Mouse (Mus musculus) ES-E14 (cell line): ENCODE data around the gene Adgrf1. TPM values are rescaled to one million over a fixed set of nuclear protein-coding genes. Genes with fewer than 3 reads are reported as not detected.

Source experiments
- DNase-seq: peaks from one replicate; pipeline ENCODE4 v3.0.0-alpha.2; 2013; ENCODE audit warnings: low read depth, low spot score
- H3K27ac ChIP-seq: 2 replicates; pipeline ENCODE4 v1.5.1; 2012; ENCODE audit warnings: low read depth, mild to moderate bottlenecking, low read length, moderate library complexity, mixed read lengths; ENCODE audit not compliant: poor library complexity, insufficient read depth, severe bottlenecking
- H3K36me3 ChIP-seq: 2 replicates; pipeline ENCODE4 v1.6.1; 2012; ENCODE audit warnings: mild to moderate bottlenecking, low read length, moderate library complexity, mixed read lengths; ENCODE audit not compliant: control insufficient read depth, poor library complexity, insufficient read depth, severe bottlenecking
- H3K4me1 ChIP-seq, 2 experiments: fragments of 150-350 bp in 1 of 2; sonication (generic) in 1 of 2; 2 replicates each; pipeline ENCODE4 v1.6.1; 2012; ENCODE audit warnings: low read length in 2 of 2, mild to moderate bottlenecking in 1 of 2, mixed read lengths in 1 of 2; ENCODE audit not compliant: control insufficient read depth in 2 of 2, insufficient read depth in 2 of 2, poor library complexity in 1 of 2
- H3K4me3 ChIP-seq, 2 experiments: fragments of 150-350 bp in 1 of 2; sonication (generic) in 1 of 2; 2 replicates each; pipeline ENCODE4 v1.5.1; 2012; ENCODE audit warnings: low read length in 2 of 2, low read depth in 1 of 2, mild to moderate bottlenecking in 1 of 2, mixed read lengths in 1 of 2; ENCODE audit not compliant: insufficient read depth in 1 of 2, poor library complexity in 1 of 2, severe bottlenecking in 1 of 2
- H3K9ac ChIP-seq: 2 replicates; pipeline ENCODE4 v1.6.1; 2012; ENCODE audit warnings: low read depth, mild to moderate bottlenecking, low read length, mixed read lengths; ENCODE audit not compliant: poor library complexity, insufficient read depth, severe bottlenecking
- H3K9me3 ChIP-seq: fragments of 150-350 bp; sonication (generic); 2 replicates; pipeline ENCODE4 v1.6.1; 2012; ENCODE audit warnings: low read depth, mild to moderate bottlenecking, low read length; ENCODE audit not compliant: control insufficient read depth, insufficient read depth
- CHD2 ChIP-seq: IDR thresholded peaks from 2 replicates; pipeline ENCODE4 v1.6.1; 2014; ENCODE audit warnings: mild to moderate bottlenecking, low read depth, low read length, inconsistent platforms
- HCFC1 ChIP-seq: IDR thresholded peaks from 2 replicates; pipeline ENCODE4 v1.6.1; 2012; ENCODE audit warnings: low read length, inconsistent platforms, borderline replicate concordance; ENCODE audit not compliant: insufficient read depth
- MAFK ChIP-seq: IDR thresholded peaks from 2 replicates; pipeline ENCODE4 v1.6.1; 2014; ENCODE audit warnings: mild to moderate bottlenecking, low read depth, low read length, inconsistent platforms; ENCODE audit not compliant: insufficient read depth
- ZC3H11A ChIP-seq: IDR thresholded peaks from 2 replicates; pipeline ENCODE4 v1.6.1; 2012; ENCODE audit warnings: low read depth, mild to moderate bottlenecking, inconsistent platforms, low read length, borderline replicate concordance
- ZNF384 ChIP-seq: IDR thresholded peaks from 2 replicates; pipeline ENCODE4 v1.6.1; 2012; ENCODE audit warnings: low read depth, low read length, inconsistent platforms
- in situ Hi-C, 2 experiments: fragments of 600-800 bp; cut with MboI; formaldehyde crosslinking; loops; one replicate each; pipeline ENCODE4 v1.15.1; 2025; ENCODE audit warnings: low sequenced_read_pairs in 2 of 2, inconsistent platforms in 1 of 2; ENCODE audit not compliant: unreplicated experiment in 2 of 2
- total RNA-seq: library from RNA; depleted of rRNA; stranded (reverse); fragments of 300-350 nt; gene quantifications from 2 replicates; pipeline ENCODE4 v1.2.3, GENCODE M21; 2012

Gene Adgrf1
- total RNA-seq, 1 experiment, result not detected

DNA sequence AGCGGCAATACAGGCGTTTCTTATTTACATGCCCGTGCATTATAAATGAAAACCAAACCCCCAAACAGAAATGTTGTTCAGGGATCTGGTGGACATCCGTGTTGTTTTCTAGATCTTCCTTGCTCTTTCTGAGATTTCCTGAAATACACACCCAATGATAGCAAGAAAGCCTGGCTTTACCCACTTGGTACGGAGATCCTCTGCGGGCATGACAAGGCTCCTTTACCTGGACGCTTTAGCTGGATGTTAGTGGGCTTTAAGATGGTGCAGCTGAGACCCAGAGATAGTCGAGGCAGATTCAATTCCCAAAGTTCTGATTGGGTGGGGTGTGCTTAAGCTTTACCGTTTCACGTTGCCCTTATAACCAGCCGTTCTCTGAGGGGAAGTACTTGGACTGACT lies 90.9 kb downstream of the Adgrf1 start:
- no peak overlapping the region for H3K27ac ChIP-seq
- no peak overlapping the region for H3K4me3 ChIP-seq
- no peak for DNase-seq
- peaks cover 8 to 10% of the 10 kb centered on the region in 2 experiments; a peak in 3 of 4 replicates for H3K4me1 ChIP-seq
- TF ChIP-seq HCFC1, result no peak
- no peak for TF ChIP-seq ZC3H11A
- no peak for TF ChIP-seq ZNF384
- no peak for TF ChIP-seq MAFK
- TF ChIP-seq CHD2, result no peak
- in situ Hi-C loops, result no loop called here
- H3K9ac ChIP-seq, result no peak overlapping the region
- H3K9me3 ChIP-seq, result no peaks in the 10 kb centered on the region
- no peaks in the 10 kb centered on the region for H3K36me3 ChIP-seq

DNA sequence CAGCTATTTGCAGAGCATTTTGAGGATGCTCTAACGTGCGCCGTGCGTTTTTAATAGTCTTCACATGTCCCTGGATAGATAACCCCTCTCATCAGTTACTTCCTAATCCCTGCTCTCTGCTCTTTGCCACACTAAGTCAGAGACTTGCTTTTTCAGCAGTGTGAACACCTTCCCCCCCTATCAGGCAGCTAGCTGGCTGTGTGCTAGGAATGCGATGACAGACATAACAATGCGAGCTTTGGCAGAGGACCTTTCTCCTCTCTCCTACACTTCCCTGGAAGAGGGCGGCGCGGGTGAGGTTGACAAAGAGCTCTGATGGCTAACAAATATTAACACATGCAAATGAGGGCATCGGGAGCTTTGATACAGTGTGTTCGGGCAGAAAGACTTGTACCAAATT lies 92.2 kb downstream of the Adgrf1 start:
- in situ Hi-C loops, result no loop called here
- Histone ChIP-seq H3K36me3 (no peaks in the 10 kb centered on the region), H3K9me3 (no peaks in the 10 kb centered on the region), H3K27ac (no peak overlapping the region), H3K4me1 (peaks cover 10% of the 10 kb centered on the region in 2 experiments), H3K4me3 (no peak overlapping the region), H3K9ac (no peak overlapping the region)
- TF ChIP-seq ZC3H11A (no peak), MAFK (no peak), ZNF384 (no peak), CHD2 (no peak), HCFC1 (no peak)
- no peak for DNase-seq

DNA sequence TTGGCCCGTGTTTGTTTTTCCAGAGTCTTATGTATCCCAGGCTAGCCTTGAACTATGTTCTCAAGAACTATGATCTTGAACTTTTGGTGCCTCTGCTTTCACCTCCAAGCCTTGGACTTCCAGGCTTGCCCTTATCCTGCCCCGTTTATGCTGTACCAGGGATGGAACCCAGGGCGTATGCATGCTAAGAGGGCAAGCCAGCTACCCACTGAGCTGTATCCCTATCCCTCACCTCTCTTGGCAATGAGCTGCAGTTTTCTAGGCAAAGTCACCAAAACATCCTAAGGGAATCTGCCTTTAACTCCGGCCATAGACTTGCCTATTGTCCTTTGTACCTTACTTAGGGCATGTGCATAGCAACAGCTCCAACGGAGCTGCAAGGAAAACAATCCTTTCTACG lies 92.8 kb downstream of the Adgrf1 start:
- H3K4me1 ChIP-seq, result peaks cover 10% of the 10 kb centered on the region in 2 experiments
- H3K9me3 ChIP-seq, result no peaks in the 10 kb centered on the region
- H3K36me3 ChIP-seq, result no peaks in the 10 kb centered on the region
- in situ Hi-C loops, result no loop called here
- TF ChIP-seq ZC3H11A (no peak), HCFC1 (no peak), ZNF384 (no peak), CHD2 (no peak), MAFK (no peak)
- H3K27ac ChIP-seq, result no peak overlapping the region
- no peak overlapping the region for H3K9ac ChIP-seq
- DNase-seq, result no peak
- H3K4me3 ChIP-seq, result no peak overlapping the region

DNA sequence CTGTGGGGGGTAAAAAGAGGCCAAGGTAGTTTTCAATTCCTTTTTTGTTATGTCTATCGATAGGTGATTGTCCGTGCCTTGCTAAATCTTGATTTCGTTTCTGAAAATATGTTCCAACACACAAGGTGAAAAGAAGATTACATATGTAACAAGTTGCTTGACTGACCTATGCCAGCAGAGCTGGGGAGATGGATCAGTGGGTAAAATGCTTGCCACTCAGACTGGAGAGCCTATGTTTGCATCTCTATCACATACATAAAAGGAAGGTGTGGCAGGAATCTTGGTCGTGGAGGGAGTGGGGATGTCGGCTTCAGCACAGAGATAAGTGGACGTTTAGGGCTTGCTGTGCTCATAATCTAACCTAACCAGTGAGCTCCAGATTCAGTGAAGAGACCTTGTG lies 93.8 kb downstream of the Adgrf1 start:
- Histone ChIP-seq H3K9me3 (no peaks in the 10 kb centered on the region), H3K36me3 (no peaks in the 10 kb centered on the region), H3K27ac (no peak overlapping the region), H3K9ac (no peak overlapping the region), H3K4me3 (no peak overlapping the region), H3K4me1 (peaks cover 10% of the 10 kb centered on the region in 2 experiments)
- no peak for TF ChIP-seq MAFK
- TF ChIP-seq CHD2, result no peak
- no peak for TF ChIP-seq ZNF384
- no peak for TF ChIP-seq HCFC1
- TF ChIP-seq ZC3H11A, result no peak
- no peak for DNase-seq
- in situ Hi-C loops, result no loop called here

DNA sequence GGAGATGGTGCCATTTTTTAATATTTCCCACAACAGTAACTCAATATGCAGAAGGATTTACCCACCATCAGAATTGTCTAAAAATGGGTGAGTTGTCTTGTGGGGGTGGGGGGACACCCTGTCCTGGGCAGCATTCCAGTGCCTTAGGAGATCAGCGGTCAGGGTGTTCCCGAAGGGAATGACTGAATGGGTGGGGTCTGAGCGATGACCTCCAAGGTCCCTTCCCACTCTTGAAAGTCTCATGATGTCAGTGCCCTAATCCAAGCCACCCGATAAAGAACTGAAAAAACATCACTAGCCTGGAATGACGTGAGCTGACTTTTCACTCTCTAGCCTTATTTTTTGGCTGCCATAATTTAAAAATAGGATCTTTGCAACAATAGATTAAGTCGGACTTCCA lies 95.2 kb downstream of the Adgrf1 start:
- no peak for DNase-seq
- no peak overlapping the region for H3K4me3 ChIP-seq
- TF ChIP-seq ZNF384 (no peak), HCFC1 (no peak)
- in situ Hi-C loops, result no loop called here
- H3K4me1 ChIP-seq, result peaks cover 10% of the 10 kb centered on the region in 2 experiments
- no peaks in the 10 kb centered on the region for H3K9me3 ChIP-seq
- no peak overlapping the region for H3K9ac ChIP-seq
- H3K27ac ChIP-seq, result no peak overlapping the region
- no peaks in the 10 kb centered on the region; the same call in 1 of the 2 replicates for H3K36me3 ChIP-seq
